Mouse (Mus musculus) kidney, adult 2 months (tissue): ENCODE data around the gene Tmem161a. TPM values are rescaled to one million over a fixed set of nuclear protein-coding genes. Genes with fewer than 3 reads are reported as not detected.

Experiments
- DNase-seq: peaks from one replicate; pipeline ENCODE4 v3.0.0; 2021
- H3K27ac ChIP-seq: fragments of 200-500 bp; 2 replicates; pipeline ENCODE4 v1.5.1; 2012; ENCODE audit warnings: low read depth, low read length, control low read depth, inconsistent platforms; ENCODE audit not compliant: insufficient read depth
- H3K27me3 ChIP-seq: fragments of 200-500 bp; replicated peaks from 2 replicates; pipeline ENCODE4 v1.6.1; 2012; ENCODE audit warnings: mild to moderate bottlenecking, moderate library complexity, low read length, inconsistent platforms; ENCODE audit not compliant: control insufficient read depth, insufficient read depth
- H3K36me3 ChIP-seq: fragments of 200-500 bp; 2 replicates; pipeline ENCODE4 v1.6.1; 2012; ENCODE audit warnings: mild to moderate bottlenecking, moderate library complexity, low read length, inconsistent platforms; ENCODE audit not compliant: control insufficient read depth, insufficient read depth
- H3K4me1 ChIP-seq: fragments of 200-500 bp; 2 replicates; pipeline ENCODE4 v1.6.1; 2011; ENCODE audit warnings: low read length; ENCODE audit not compliant: control insufficient read depth, insufficient read depth
- H3K4me3 ChIP-seq: fragments of 200-500 bp; 2 replicates; pipeline ENCODE4 v1.5.1; 2011; ENCODE audit warnings: mild to moderate bottlenecking, low read depth, low read length, control low read depth; ENCODE audit not compliant: insufficient read depth
- CTCF ChIP-seq: fragments of 200-500 bp; conservative IDR thresholded peaks from 2 replicates; pipeline ENCODE4 v1.5.1; 2011; ENCODE audit warnings: low read depth, mild to moderate bottlenecking, control low read depth, low read length, moderate library complexity, mixed read lengths; ENCODE audit not compliant: insufficient read depth, insufficient read length
- POLR2A ChIP-seq: fragments of 200-500 bp; IDR thresholded peaks from one replicate; pipeline ENCODE4 v1.6.1; 2011; ENCODE audit warnings: low read depth, low read length, control low read depth
- WGBS: fragments of 180-500 bp; shearing (Covaris S2); methylation state at CpG from one replicate; pipeline ENCODE4 v1.1.7; 2018; 5-methylcytosine and 5-hydroxymethylcytosine counted together
- polyA plus RNA-seq: library from polyadenylated mRNA; depleted of rRNA; stranded (reverse); fragments of >200 nt; gene quantifications from 2 replicates; pipeline ENCODE4 v1.2.3, GENCODE M21; 2012

Gene Tmem161a
- polyA plus RNA-seq, 1 experiment: 85.2 TPM

GRCm38 (mm10) chr8:70160015-70160414, 12.1 kb upstream of the Tmem161a start:
- H3K4me3 ChIP-seq: no peak overlapping the region
- DNase-seq: no peak
- TF ChIP-seq CTCF: no peak
- TF ChIP-seq POLR2A: no peak
- no peaks in the 10 kb centered on the region for H3K36me3 ChIP-seq
- H3K4me1 ChIP-seq: no peaks in the 10 kb centered on the region
- no peak overlapping the region for H3K27ac ChIP-seq
- H3K27me3 ChIP-seq: no peaks in the 10 kb centered on the region
- WGBS: 66% methylated on average over 13 of the region's 13 CpGs

DNA sequence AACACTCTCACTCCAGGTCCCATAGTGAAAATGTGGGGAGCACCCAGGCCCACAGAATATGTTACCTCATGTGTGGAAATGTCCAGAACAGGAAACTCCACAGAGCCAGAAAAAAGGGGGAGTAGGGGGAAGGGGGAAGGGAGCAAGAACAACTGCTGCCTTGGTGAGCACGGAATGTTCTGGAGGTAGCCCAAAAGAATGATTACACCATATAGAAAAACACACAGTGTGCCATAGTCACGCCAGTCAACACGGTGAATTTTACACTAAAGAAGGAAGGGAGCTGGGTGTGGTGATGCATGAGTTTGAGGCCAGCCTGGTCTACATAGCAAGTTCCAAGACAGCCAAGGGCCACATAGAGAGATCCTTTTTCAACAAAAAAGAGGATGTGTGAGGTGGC, 8.8 kb upstream of the Tmem161a start:
- no peak for TF ChIP-seq POLR2A
- TF ChIP-seq CTCF: no peak
- DNase-seq: no peak
- 78% methylated on average over 3 of the region's 3 CpGs for WGBS
- Histone ChIP-seq H3K4me1 (no peaks in the 10 kb centered on the region), H3K27me3 (no peaks in the 10 kb centered on the region), H3K4me3 (no peak overlapping the region), H3K27ac (no peak overlapping the region), H3K36me3 (no peaks in the 10 kb centered on the region)

GRCm38 (mm10) chr8:70166504-70167110, 5.5 kb upstream of the Tmem161a start:
- Histone ChIP-seq H3K4me1 (peaks cover 5% of the 10 kb centered on the region; the same call in 1 of the 2 replicates), H3K4me3 (no peak overlapping the region), H3K36me3 (no peaks in the 10 kb centered on the region), H3K27me3 (no peaks in the 10 kb centered on the region), H3K27ac (no peak overlapping the region)
- DNase-seq: peak; percentile 46
- TF ChIP-seq CTCF (peak; percentile 80), POLR2A (no peak)
- 2% methylated on average over 21 of the region's 21 CpGs for WGBS

DNA sequence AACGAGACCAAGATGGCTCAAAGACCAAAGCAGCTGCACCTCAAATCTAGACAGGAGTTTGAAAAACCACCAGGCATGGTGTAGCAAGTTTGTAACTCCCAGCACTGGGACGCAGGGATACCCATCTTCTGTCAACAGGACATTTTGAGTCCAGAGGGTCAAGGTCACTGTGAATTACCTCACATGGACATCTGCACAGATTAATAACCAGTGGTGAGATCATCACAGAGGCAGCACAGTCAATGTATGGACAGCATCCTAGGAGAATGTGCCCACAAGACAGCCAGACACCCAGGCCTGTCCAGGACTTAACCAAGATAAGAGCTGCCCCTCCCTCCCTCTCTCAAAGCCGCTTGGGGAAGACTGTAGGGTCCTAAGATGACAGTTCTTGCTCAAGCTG, 2.0 kb upstream of the Tmem161a start:
- peaks cover 8% of the 10 kb centered on the region for H3K4me1 ChIP-seq
- no peaks in the 10 kb centered on the region for H3K27me3 ChIP-seq
- TF ChIP-seq CTCF: no peak
- TF ChIP-seq POLR2A: no peak
- 86% methylated on average over 3 of the region's 3 CpGs for WGBS
- H3K27ac ChIP-seq: no peak overlapping the region
- H3K4me3 ChIP-seq: no peak overlapping the region
- no peaks in the 10 kb centered on the region for H3K36me3 ChIP-seq
- DNase-seq: no peak

GRCm38 (mm10) chr8:70170748-70171147, 1.4 kb upstream of the Tmem161a start:
- no peaks in the 10 kb centered on the region for H3K27me3 ChIP-seq
- DNase-seq: peak; percentile 87
- no peak for TF ChIP-seq POLR2A
- no peak for TF ChIP-seq CTCF
- H3K36me3 ChIP-seq: no peaks in the 10 kb centered on the region
- 54% methylated on average over 3 of the region's 3 CpGs for WGBS
- no peak overlapping the region for H3K4me3 ChIP-seq
- peaks cover 8% of the 10 kb centered on the region for H3K4me1 ChIP-seq
- H3K27ac ChIP-seq: no peak overlapping the region

- 75% methylated on average over 7 of the region's 7 CpGs for WGBS
- Histone ChIP-seq H3K4me1 (peaks cover 8% of the 10 kb centered on the region), H3K27ac (no peak overlapping the region), H3K27me3 (no peaks in the 10 kb centered on the region), H3K36me3 (no peaks in the 10 kb centered on the region), H3K4me3 (no peak overlapping the region)
- no peak for DNase-seq
- TF ChIP-seq CTCF: no peak
- TF ChIP-seq POLR2A: no peak
Measured at GRCm38 (mm10) chr8:70171240-70171639, 916 bp upstream of the Tmem161a start.

- no peak for DNase-seq
- Histone ChIP-seq H3K27me3 (no peaks in the 10 kb centered on the region), H3K36me3 (no peaks in the 10 kb centered on the region; the same call in 1 of the 2 replicates), H3K27ac (no peak overlapping the region), H3K4me1 (peaks cover 8% of the 10 kb centered on the region), H3K4me3 (no peak overlapping the region)
- WGBS: 71% methylated on average over 5 of the region's 5 CpGs
- TF ChIP-seq CTCF (no peak), POLR2A (no peak)
Measured at GRCm38 (mm10) chr8:70173320-70173719, 1.2 kb downstream of the Tmem161a start.

DNA sequence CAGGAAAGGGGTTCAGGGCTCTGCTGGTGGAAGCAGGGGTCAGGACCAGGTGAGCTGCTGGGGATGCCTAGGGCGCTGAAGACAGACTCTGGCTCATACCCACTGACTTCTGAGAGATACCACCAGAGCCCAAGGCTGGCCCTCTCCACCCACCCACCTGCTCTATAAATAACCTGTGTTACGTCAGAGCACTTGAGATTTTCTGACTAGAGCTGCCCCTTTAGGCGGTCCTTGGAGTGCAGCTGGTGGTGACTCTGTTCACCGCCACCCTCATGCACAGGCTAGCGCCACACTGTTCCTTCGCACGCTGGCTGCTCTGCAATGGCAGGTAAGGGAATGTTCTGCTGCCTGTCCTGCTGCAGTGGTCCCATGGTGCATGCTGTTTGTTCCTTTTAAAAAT, 1.9 kb downstream of the Tmem161a start:
- Histone ChIP-seq H3K4me3 (no peak overlapping the region), H3K4me1 (peaks cover 8% of the 10 kb centered on the region), H3K27ac (no peak overlapping the region), H3K27me3 (no peaks in the 10 kb centered on the region), H3K36me3 (no peaks in the 10 kb centered on the region; the same call in 1 of the 2 replicates)
- no peak for TF ChIP-seq CTCF
- TF ChIP-seq POLR2A: no peak
- WGBS: 88% methylated on average over 7 of the region's 7 CpGs
- no peak for DNase-seq
